Mouse (Mus musculus) erythroblast, embryonic 14.5 days (primary cell): ENCODE results near the gene Il1rl2.

Experiments used
- GATA1 ChIP-seq: IDR thresholded peaks from 2 replicates; pipeline ENCODE4 v1.6.1; 2012; ENCODE audit warnings: low read length, inconsistent platforms, mixed read lengths
- TAL1 ChIP-seq: IDR thresholded peaks from 3 replicates; pipeline ENCODE4 v1.6.1; 2012; ENCODE audit warnings: low read length, inconsistent platforms, mixed read lengths

GRCm38 (mm10) chr1:40362784-40363183 is 38.4 kb downstream of the Il1rl2 start:
- no peak for TF ChIP-seq GATA1
- no peak for TF ChIP-seq TAL1
